Mouse (Mus musculus) CH12.LX (cell line): ENCODE data around the gene Rita1. TPM values are rescaled to one million over a fixed set of nuclear protein-coding genes. Genes with fewer than 3 reads are reported as not detected.

Source experiments
- DNase-seq: peaks from one replicate; pipeline ENCODE4 v3.0.0-alpha.2; 2013; ENCODE audit errors: extremely low read depth
- H3K27ac ChIP-seq: 2 replicates; pipeline ENCODE4 v1.5.1; 2012; ENCODE audit warnings: low read depth, mild to moderate bottlenecking, control low read depth, moderate library complexity; ENCODE audit not compliant: insufficient read depth
- H3K27me3 ChIP-seq: replicated peaks from 2 replicates; pipeline ENCODE3; 2012; ENCODE audit warnings: inconsistent platforms
- H3K36me3 ChIP-seq, 2 experiments: replicated peaks in 1 of 2; 2 replicates each; pipeline versions ENCODE3 to v1.6.1; 2012; ENCODE audit warnings: inconsistent platforms in 1 of 2, low read length in 1 of 2, mild to moderate bottlenecking in 1 of 2, mixed read lengths in 1 of 2, moderate library complexity in 1 of 2; ENCODE audit not compliant: control insufficient read depth in 1 of 2, insufficient read depth in 1 of 2
- H3K4me1 ChIP-seq, 2 experiments: 2 replicates each; pipeline ENCODE4 v1.6.1; 2012; ENCODE audit warnings: inconsistent platforms in 1 of 2, moderate library complexity in 1 of 2; ENCODE audit not compliant: insufficient read depth in 2 of 2, control insufficient read depth in 1 of 2
- H3K4me2 ChIP-seq: 2 replicates; pipeline ENCODE4 v1.6.1; 2012; ENCODE audit warnings: low read depth, mild to moderate bottlenecking, control low read depth; ENCODE audit not compliant: poor library complexity, insufficient read depth, severe bottlenecking
- H3K4me3 ChIP-seq, 3 experiments: fragments of 150-350 bp in 1 of 3; sonication (generic) in 1 of 3; replicated peaks in 1 of 3; 2 replicates each; pipeline versions ENCODE3 to v1.5.1; 2011 to 2012; ENCODE audit warnings: low read depth in 2 of 3, low read length in 2 of 3, mild to moderate bottlenecking in 2 of 3, moderate library complexity in 2 of 3, control low read depth in 1 of 3, improper control_type of control experiment in 1 of 3, inconsistent platforms in 1 of 3, mixed read lengths in 1 of 3; ENCODE audit not compliant: poor library complexity in 1 of 3
- H3K79me2 ChIP-seq: replicated peaks from 2 replicates; pipeline ENCODE4 v1.6.1; 2012; ENCODE audit warnings: mild to moderate bottlenecking, moderate library complexity; ENCODE audit not compliant: control insufficient read depth, poor library complexity, insufficient read depth, severe bottlenecking; ENCODE audit errors: extremely low read depth
- H3K9ac ChIP-seq: 2 replicates; pipeline ENCODE4 v1.6.1; 2012; ENCODE audit warnings: low read depth, mild to moderate bottlenecking, control low read depth, moderate library complexity; ENCODE audit not compliant: insufficient read depth
- H3K9me3 ChIP-seq: replicated peaks from 2 replicates; pipeline ENCODE3; 2012; ENCODE audit warnings: low read length, inconsistent platforms, mixed read lengths
- BHLHE40 ChIP-seq: IDR thresholded peaks from 2 replicates; pipeline ENCODE4 v1.6.1; 2011; ENCODE audit warnings: mild to moderate bottlenecking, low read depth, low read length, improper control_type of control experiment
- JUN ChIP-seq: IDR thresholded peaks from 2 replicates; pipeline ENCODE4 v1.6.1; 2011; ENCODE audit warnings: low read depth, mild to moderate bottlenecking, low read length, improper control_type of control experiment, moderate library complexity; ENCODE audit not compliant: insufficient read depth
- MAZ ChIP-seq: IDR thresholded peaks from 2 replicates; pipeline ENCODE4 v1.6.1; 2012; ENCODE audit warnings: low read depth, mild to moderate bottlenecking, inconsistent platforms, low read length, improper control_type of control experiment, moderate library complexity
- RCOR1 ChIP-seq: conservative IDR thresholded peaks from 2 replicates; pipeline ENCODE4 v1.6.1; 2012; ENCODE audit warnings: low read depth, mild to moderate bottlenecking, inconsistent platforms, low read length, improper control_type of control experiment
- UBTF ChIP-seq: IDR thresholded peaks from 2 replicates; pipeline ENCODE4 v1.6.1; 2012; ENCODE audit warnings: low read depth, mild to moderate bottlenecking, inconsistent platforms, low read length, improper control_type of control experiment, moderate library complexity
- USF1 ChIP-seq: IDR thresholded peaks from 2 replicates; pipeline ENCODE4 v1.6.1; 2014; ENCODE audit warnings: low read depth, mild to moderate bottlenecking, inconsistent platforms, low read length, improper control_type of control experiment
- USF2 ChIP-seq: conservative IDR thresholded peaks from 2 replicates; pipeline ENCODE4 v1.6.1; 2011; ENCODE audit warnings: low read depth, low read length, improper control_type of control experiment
- ZNF384 ChIP-seq: IDR thresholded peaks from 2 replicates; pipeline ENCODE4 v1.6.1; 2012; ENCODE audit warnings: low read depth, low read length, improper control_type of control experiment, inconsistent platforms
- dilution Hi-C: fragments of 300-500 bp; cut with MboI; formaldehyde crosslinking; loops from 2 replicates; pipeline ENCODE4 v1.14.3; 2020; ENCODE audit warnings: low sequenced_read_pairs; ENCODE audit not compliant: extremely low pct_unique_long_range_greater_than_20kb, extremely low pct_ligation_motif_present
- in situ Hi-C: fragments of 300-500 bp; cut with MboI; formaldehyde crosslinking; loops from 3 replicates; pipeline ENCODE4 v1.14.3; 2019; ENCODE audit warnings: low sequenced_read_pairs, low pct_ligation_motif_present, low pct_unique_long_range_greater_than_20kb, mixed read lengths
- polyA plus RNA-seq: library from polyadenylated mRNA; unstranded; fragments of >175 nt; gene quantifications from 2 replicates; pipeline ENCODE4 v1.2.1, GENCODE M21; 2012; ENCODE audit warnings: low read depth; ENCODE audit not compliant: insufficient read length
- total RNA-seq, 2 experiments: library from RNA; depleted of rRNA; stranded (reverse); fragments of 300-350 nt in 1 of 2; fragments of >200 nt in 1 of 2; gene quantifications; 2 replicates each; pipeline ENCODE4 v1.2.3; 2012 to 2014

Gene Rita1
- total and polyA plus RNA-seq, 3 experiments, result 6.3 to 10.2 (median 7.3) TPM

GRCm38 (mm10) chr5:120587940-120588568 is 24.3 kb downstream of the Rita1 start:
- dilution Hi-C loops (no loop called here), in situ Hi-C loops (no loop called here)
- Histone ChIP-seq H3K9me3 (peaks cover 4% of the 10 kb centered on the region), H3K4me1 (peaks cover 7 to 48% of the 10 kb centered on the region in 2 experiments), H3K4me3 (peak overlapping the region; percentile 70 to 75 (median 71)), H3K36me3 (peaks cover 0 to 8% of the 10 kb centered on the region in 2 experiments), H3K27me3 (peaks cover 10% of the 10 kb centered on the region), H3K4me2 (peak overlapping the region; percentile 89), H3K79me2 (no peaks in the 10 kb centered on the region), H3K9ac (peak overlapping the region; percentile 36), H3K27ac (no peak overlapping the region)
- TF ChIP-seq USF2 (no peak), RCOR1 (no peak), UBTF (no peak), ZNF384 (no peak), JUN (no peak)
- no peak for DNase-seq

- Histone ChIP-seq H3K9me3 (peaks cover 4% of the 10 kb centered on the region), H3K4me3 (peak overlapping the region in 1 of 3 experiments; percentile 75), H3K27me3 (peaks cover 10% of the 10 kb centered on the region), H3K4me2 (peak overlapping the region; percentile 89), H3K36me3 (peaks cover 0 to 8% of the 10 kb centered on the region in 2 experiments), H3K9ac (no peak overlapping the region), H3K4me1 (peaks cover 7 to 51% of the 10 kb centered on the region in 2 experiments), H3K27ac (no peak overlapping the region), H3K79me2 (no peaks in the 10 kb centered on the region)
- no peak for TF ChIP-seq USF1
- in situ Hi-C loops (no loop called here), dilution Hi-C loops (no loop called here)
- DNase-seq, result no peak
Observed at GRCm38 (mm10) chr5:120587616-120587926, 24.8 kb downstream of the Rita1 start.

- Histone ChIP-seq H3K36me3 (peaks cover 0 to 13% of the 10 kb centered on the region in 2 experiments), H3K4me3 (no peak overlapping the region), H3K79me2 (no peaks in the 10 kb centered on the region), H3K4me2 (0 out of 2 replicates have a peak overlapping the region, but pooled peaks have one; percentile 89), H3K9ac (no peak overlapping the region), H3K27ac (no peak overlapping the region), H3K9me3 (peaks cover 7% of the 10 kb centered on the region), H3K4me1 (peaks cover 7 to 51% of the 10 kb centered on the region in 2 experiments), H3K27me3 (peaks cover 10% of the 10 kb centered on the region)
- dilution Hi-C loops, result no loop called here
- no peak for DNase-seq
- TF ChIP-seq MAZ, result no peak
- no peak for TF ChIP-seq BHLHE40
- in situ Hi-C loops, result no loop called here
Observed at GRCm38 (mm10) chr5:120586741-120587615, 25.4 kb downstream of the Rita1 start.
